Mouse (Mus musculus): ENCODE measurements at regions not wholly inside any gene's neighbourhood (a gene's known extent, or its start where the extent isn't known, plus 50 kb on each side); places are given as distances from the start of the nearest gene placed in this dataset.

- Histone ChIP-seq H3K9ac (replicated peaks; ENCODE audit: low read depth) (no peak overlapping the region), H3K27me3 (replicated peaks; ENCODE audit: insufficient read depth, low read length) (no peaks in the 10 kb centered on the region), H3K36me3 (ENCODE audit: insufficient read depth, low read length) (no peaks in the 10 kb centered on the region), H3K4me1 (ENCODE audit: insufficient read depth, low read depth, low read length) (no peaks in the 10 kb centered on the region), H3K9me3 (ENCODE audit: low read length) (no peaks in the 10 kb centered on the region), H3K4me3 (ENCODE audit: low read depth, low read length) (no peak overlapping the region), H3K27ac (ENCODE audit: low read length) (no peak overlapping the region), H3K4me2 (replicated peaks; ENCODE audit: low read depth, low read length) (no peak overlapping the region)
- TF ChIP-seq EP300 (IDR thresholded peaks at IDR 0.05) (no peak), CTCF (IDR thresholded peaks at IDR 0.05) (no peak)
- WGBS: 28% methylated on average over 4 of the region's 4 CpGs
- DNase-seq (ENCODE audit: low spot score): no peak
- ATAC-seq: no peak
Measured at GRCm38 (mm10) chr5:119348303-119348702, 322.2 kb upstream of the Tbx3 start.

- Histone ChIP-seq H3K4me1 (ENCODE audit: insufficient read depth, low read depth, low read length) (no peaks in the 10 kb centered on the region), H3K36me3 (ENCODE audit: insufficient read depth, low read length) (no peaks in the 10 kb centered on the region), H3K4me3 (ENCODE audit: low read depth, low read length) (no peak overlapping the region), H3K27ac (ENCODE audit: low read length) (no peak overlapping the region), H3K27me3 (replicated peaks; ENCODE audit: insufficient read depth, low read length) (no peaks in the 10 kb centered on the region), H3K4me2 (replicated peaks; ENCODE audit: low read depth, low read length) (no peak overlapping the region), H3K9me3 (ENCODE audit: low read length) (no peaks in the 10 kb centered on the region), H3K9ac (replicated peaks; ENCODE audit: low read depth) (no peak overlapping the region)
- DNase-seq (ENCODE audit: low spot score) (no peak), ATAC-seq (no peak)
- TF ChIP-seq CTCF (IDR thresholded peaks at IDR 0.05) (no peak), EP300 (IDR thresholded peaks at IDR 0.05) (no peak)
- WGBS: 68% methylated on average over 6 of the region's 6 CpGs
Measured at GRCm38 (mm10) chr5:119349395-119349794, 321.1 kb upstream of the Tbx3 start.

- ATAC-seq: no peak
- TF ChIP-seq EP300 (IDR thresholded peaks at IDR 0.05) (no peak), CTCF (IDR thresholded peaks at IDR 0.05) (no peak)
- no peaks in the 10 kb centered on the region for H3K27me3 ChIP-seq (replicated peaks; ENCODE audit: insufficient read depth, low read length)
- H3K27ac ChIP-seq (ENCODE audit: low read length): no peak overlapping the region
- no peak overlapping the region for H3K9ac ChIP-seq (replicated peaks; ENCODE audit: low read depth)
- DNase-seq (ENCODE audit: low spot score): no peak
- no peaks in the 10 kb centered on the region for H3K9me3 ChIP-seq (ENCODE audit: low read length)
- 56% methylated on average over 8 of the region's 8 CpGs for WGBS
- H3K36me3 ChIP-seq (ENCODE audit: insufficient read depth, low read length): no peaks in the 10 kb centered on the region
- H3K4me1 ChIP-seq (ENCODE audit: insufficient read depth, low read depth, low read length): no peaks in the 10 kb centered on the region
- no peak overlapping the region for H3K4me3 ChIP-seq (ENCODE audit: low read depth, low read length)
- no peak overlapping the region for H3K4me2 ChIP-seq (replicated peaks; ENCODE audit: low read depth, low read length)
Measured at GRCm38 (mm10) chr5:119350325-119350915, 320.0 kb upstream of the Tbx3 start.

GRCm38 (mm10) chr5:119355471-119355870 lies 315.0 kb upstream of the Tbx3 start:
- no peak overlapping the region for H3K27ac ChIP-seq (ENCODE audit: low read length)
- H3K4me1 ChIP-seq (ENCODE audit: insufficient read depth, low read depth, low read length): no peaks in the 10 kb centered on the region
- no peak overlapping the region for H3K9ac ChIP-seq (replicated peaks; ENCODE audit: low read depth)
- no peaks in the 10 kb centered on the region for H3K36me3 ChIP-seq (ENCODE audit: insufficient read depth, low read length)
- no peak for TF ChIP-seq EP300 (IDR thresholded peaks at IDR 0.05)
- no peak for TF ChIP-seq CTCF (IDR thresholded peaks at IDR 0.05)
- no peaks in the 10 kb centered on the region for H3K9me3 ChIP-seq (ENCODE audit: low read length)
- WGBS: 90% methylated on average over 10 of the region's 10 CpGs
- ATAC-seq (no peak), DNase-seq (ENCODE audit: low spot score) (no peak)
- H3K27me3 ChIP-seq (replicated peaks; ENCODE audit: insufficient read depth, low read length): no peaks in the 10 kb centered on the region
- H3K4me2 ChIP-seq (replicated peaks; ENCODE audit: low read depth, low read length): no peak overlapping the region
- H3K4me3 ChIP-seq (ENCODE audit: low read depth, low read length): no peak overlapping the region

GRCm38 (mm10) chr5:119356051-119356450 lies 314.4 kb upstream of the Tbx3 start:
- Histone ChIP-seq H3K9me3 (ENCODE audit: low read length) (no peaks in the 10 kb centered on the region), H3K27me3 (replicated peaks; ENCODE audit: insufficient read depth, low read length) (no peaks in the 10 kb centered on the region)
- 33% methylated on average over 5 of the region's 5 CpGs for WGBS

GRCm38 (mm10) chr5:119359709-119360108 lies 310.8 kb upstream of the Tbx3 start:
- WGBS: 20% methylated on average over 5 of the region's 5 CpGs
- DNase-seq (ENCODE audit: low spot score) (no peak), ATAC-seq (no peak)
- Histone ChIP-seq H3K4me2 (replicated peaks; ENCODE audit: low read depth, low read length) (no peak overlapping the region), H3K36me3 (ENCODE audit: insufficient read depth, low read length) (no peaks in the 10 kb centered on the region), H3K9ac (replicated peaks; ENCODE audit: low read depth) (no peak overlapping the region), H3K27ac (ENCODE audit: low read length) (no peak overlapping the region), H3K9me3 (ENCODE audit: low read length) (no peaks in the 10 kb centered on the region), H3K4me3 (ENCODE audit: low read depth, low read length) (no peak overlapping the region), H3K27me3 (replicated peaks; ENCODE audit: insufficient read depth, low read length) (no peaks in the 10 kb centered on the region), H3K4me1 (ENCODE audit: insufficient read depth, low read depth, low read length) (no peaks in the 10 kb centered on the region)
- TF ChIP-seq CTCF (IDR thresholded peaks at IDR 0.05) (no peak), EP300 (IDR thresholded peaks at IDR 0.05) (no peak)

More at GRCm38 (mm10) chr5:119356051-119356450, 314.4 kb upstream of the Tbx3 start:
- DNase-seq (ENCODE audit: low spot score): no peak
- H3K4me3 ChIP-seq (ENCODE audit: low read depth, low read length): no peak overlapping the region
- no peak overlapping the region for H3K4me2 ChIP-seq (replicated peaks; ENCODE audit: low read depth, low read length)
- H3K9ac ChIP-seq (replicated peaks; ENCODE audit: low read depth): no peak overlapping the region
- no peak for ATAC-seq
- TF ChIP-seq CTCF (IDR thresholded peaks at IDR 0.05) (no peak), EP300 (IDR thresholded peaks at IDR 0.05) (no peak)
- no peaks in the 10 kb centered on the region for H3K36me3 ChIP-seq (ENCODE audit: insufficient read depth, low read length)
- no peak overlapping the region for H3K27ac ChIP-seq (ENCODE audit: low read length)
- no peaks in the 10 kb centered on the region for H3K4me1 ChIP-seq (ENCODE audit: insufficient read depth, low read depth, low read length)

GRCm38 (mm10) chr5:119360351-119360750 lies 310.1 kb upstream of the Tbx3 start:
- no peak for DNase-seq (ENCODE audit: low spot score)
- Histone ChIP-seq H3K9me3 (ENCODE audit: low read length) (no peaks in the 10 kb centered on the region), H3K9ac (replicated peaks; ENCODE audit: low read depth) (no peak overlapping the region), H3K4me3 (ENCODE audit: low read depth, low read length) (no peak overlapping the region), H3K36me3 (ENCODE audit: insufficient read depth, low read length) (no peaks in the 10 kb centered on the region), H3K4me1 (ENCODE audit: insufficient read depth, low read depth, low read length) (no peaks in the 10 kb centered on the region), H3K27ac (ENCODE audit: low read length) (no peak overlapping the region), H3K27me3 (replicated peaks; ENCODE audit: insufficient read depth, low read length) (no peaks in the 10 kb centered on the region), H3K4me2 (replicated peaks; ENCODE audit: low read depth, low read length) (no peak overlapping the region)
- ATAC-seq: no peak
- TF ChIP-seq CTCF (IDR thresholded peaks at IDR 0.05): peak; percentile 6; the same call in 1 of the 2 replicates
- no peak for TF ChIP-seq EP300 (IDR thresholded peaks at IDR 0.05)
- WGBS: 86% methylated on average over 2 of the region's 2 CpGs

Measured in lung, postnatal 0 days (tissue).